Mouse (Mus musculus): ENCODE data around the gene Cdh12.

DNA sequence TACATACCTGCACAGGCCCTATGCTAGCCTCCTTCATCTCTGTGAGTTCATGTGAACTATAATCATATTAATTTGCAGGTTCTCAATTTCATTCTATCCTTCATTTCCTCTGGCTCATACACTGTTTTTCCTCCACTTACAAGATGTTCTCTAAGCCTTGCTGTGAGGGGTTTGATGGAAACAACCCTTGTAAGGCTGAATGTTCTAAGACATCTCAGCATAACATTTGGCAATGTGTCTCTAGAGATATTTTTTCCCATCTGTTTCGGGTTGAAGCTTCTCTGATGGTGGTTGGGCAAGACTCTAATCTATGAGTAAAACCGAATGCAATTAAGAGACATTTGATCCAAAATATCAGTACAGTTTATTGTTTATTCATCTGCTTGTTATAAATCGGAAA lies 444.4 kb downstream of the Cdh12 start:
- no peak for TF ChIP-seq HCFC1 (IDR thresholded peaks at IDR 0.05; ENCODE audit: low read depth, low read length)
- TF ChIP-seq JUND (conservative IDR thresholded peaks at IDR 0.05; ENCODE audit: low read depth, low read length), result no peak
- TF ChIP-seq ZNF384 (IDR thresholded peaks at IDR 0.05; ENCODE audit: low read depth, low read length), result no peak
